Mouse (Mus musculus) myocyte (in vitro differentiated cells): Measurements from ENCODE around the gene Arhgef40.

ENCODE experiments used
- CEBPB ChIP-seq: IDR thresholded peaks from 2 replicates; pipeline ENCODE4 v1.6.1; 2011; ENCODE audit warnings: mild to moderate bottlenecking, moderate library complexity; ENCODE audit not compliant: poor library complexity, insufficient read depth, severe bottlenecking
- POLR2A ChIP-seq: IDR thresholded peaks from one replicate; pipeline ENCODE4 v1.6.1; 2011; ENCODE audit warnings: low read depth, mild to moderate bottlenecking, control low read depth, moderate library complexity; ENCODE audit not compliant: insufficient read length
- POLR2AphosphoS2 ChIP-seq: IDR thresholded peaks from one replicate; pipeline ENCODE4 v1.6.1; 2011; ENCODE audit warnings: low read depth, control low read depth; ENCODE audit not compliant: insufficient read length
- TCF12 ChIP-seq: IDR thresholded peaks from one replicate; pipeline ENCODE4 v1.6.1; 2011; ENCODE audit warnings: mild to moderate bottlenecking, control low read depth; ENCODE audit not compliant: poor library complexity, insufficient read depth, severe bottlenecking
- TCF3 ChIP-seq: IDR thresholded peaks from one replicate; pipeline ENCODE4 v1.6.1; 2011; ENCODE audit warnings: low read depth, control low read depth; ENCODE audit not compliant: insufficient read length
- USF1 ChIP-seq: IDR thresholded peaks from one replicate; pipeline ENCODE4 v1.6.1; 2011; ENCODE audit warnings: low read depth, mild to moderate bottlenecking, control low read depth, moderate library complexity

DNA sequence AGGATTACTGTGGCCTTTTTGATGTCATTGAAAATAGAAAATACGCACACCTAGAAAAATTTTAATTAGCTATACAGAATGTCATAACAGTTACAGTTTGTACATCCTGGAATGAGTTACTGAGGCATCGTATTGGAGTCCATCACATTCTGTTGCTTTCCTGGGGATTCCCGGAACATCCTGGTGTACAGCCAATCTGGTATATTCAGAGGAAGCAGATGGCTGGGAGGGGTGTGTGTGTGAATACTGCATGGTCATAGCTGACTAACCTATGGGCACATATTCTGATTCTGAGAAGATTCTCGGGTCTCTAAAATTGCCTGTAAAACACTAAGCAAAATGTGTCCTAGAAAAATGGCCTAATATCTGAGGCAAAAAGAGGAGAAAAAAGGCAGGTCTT is 27.6 kb downstream of the Arhgef40 start:
- TF ChIP-seq POLR2A (no peak), USF1 (no peak), POLR2AphosphoS2 (no peak), TCF3 (no peak), CEBPB (no peak), TCF12 (no peak)
